Comparison of ENCODE assay signal across 11 mouse cellular contexts in the genomic region with DNA sequence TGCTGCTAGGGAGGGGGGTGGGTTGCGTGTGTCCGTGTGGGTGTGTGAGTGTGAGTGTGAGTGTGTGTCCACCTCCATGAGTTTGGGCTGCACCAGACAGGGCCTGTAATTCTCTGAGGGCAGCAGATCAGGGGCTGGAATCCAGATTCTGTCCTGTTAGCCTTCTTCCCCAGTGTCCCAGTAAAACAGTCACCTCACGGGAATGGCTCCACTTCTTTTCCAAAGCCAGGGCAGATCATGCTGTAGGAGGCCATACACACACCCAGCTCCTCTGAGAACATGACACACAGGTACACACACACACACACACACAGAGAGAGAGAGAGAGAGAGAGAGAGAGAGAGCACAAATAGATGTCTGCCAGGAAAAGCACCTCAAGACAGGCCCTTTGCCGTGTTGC. TPM values are rescaled to one million over a fixed set of nuclear protein-coding genes. Genes with fewer than 3 reads are reported as not detected.
DNase-seq lines count a peak whose midpoint lies in the region; ATAC-seq and TF ChIP-seq lines count a peak whose summit lies in the region.
"Had no signal": no experiment of that assay in that cellular context is flagged by ENCODE, and none has a peak within 500 bp of the region (broad histone marks: within the 10 kb centered on the region; RNA-seq: fewer than 3 reads in every experiment).

No protein-coding gene starts in this region.

- no peaks in the 10 kb centered on the region for H3K9me3 ChIP-seq in embryonic facial prominence, embryonic 10.5 days
- H3K9me3 ChIP-seq in hindbrain, embryonic 13.5 days, result no peaks in the 10 kb centered on the region
- H3K9me3 ChIP-seq in midbrain, embryonic 13.5 days, result no peaks in the 10 kb centered on the region

- H3K27ac ChIP-seq in kidney, adult 2 months (ENCODE audit: insufficient read depth, low read depth, low read length), result no peak overlapping the region
- H3K27ac ChIP-seq in embryonic facial prominence, embryonic 10.5 days (replicated peaks), result no peak overlapping the region
- no peak overlapping the region for H3K27ac ChIP-seq in hindbrain, embryonic 13.5 days
- no peak overlapping the region for H3K27ac ChIP-seq in midbrain, embryonic 13.5 days
- H3K27ac ChIP-seq: macrophage had no signal

- no peak for ATAC-seq in hindbrain, embryonic 13.5 days (ENCODE audit: low FRiP score)
- ATAC-seq in midbrain, embryonic 13.5 days, result no peak

- no peaks in the 10 kb centered on the region for H3K36me3 ChIP-seq in kidney, adult 2 months (ENCODE audit: control insufficient read depth, insufficient read depth, low read length)
- H3K36me3 ChIP-seq in embryonic facial prominence, embryonic 10.5 days (replicated peaks), result no peaks in the 10 kb centered on the region
- H3K36me3 ChIP-seq in hindbrain, embryonic 13.5 days, result no peaks in the 10 kb centered on the region
- H3K36me3 ChIP-seq in midbrain, embryonic 13.5 days, result no peaks in the 10 kb centered on the region

- TF ChIP-seq POLR2A in kidney, adult 2 months (IDR thresholded peaks at IDR 0.05; ENCODE audit: low read depth, low read length), result no peak

- H3K4me3 ChIP-seq in kidney, adult 2 months (ENCODE audit: insufficient read depth, low read depth, low read length), result peak overlapping the region; percentile 8; the same call in 1 of the 2 replicates
- peak overlapping the region; percentile 62 for H3K4me3 ChIP-seq in embryonic facial prominence, embryonic 10.5 days
- peak overlapping the region; percentile 65 for H3K4me3 ChIP-seq in hindbrain, embryonic 13.5 days
- H3K4me3 ChIP-seq in midbrain, embryonic 13.5 days (replicated peaks), result peak overlapping the region; percentile 56

- H3K9ac ChIP-seq in hindbrain, embryonic 13.5 days, result peak overlapping the region; percentile 86
- H3K9ac ChIP-seq in midbrain, embryonic 13.5 days (replicated peaks), result peak overlapping the region; percentile 75

- peak overlapping the region; percentile 97 for H3K4me2 ChIP-seq in hindbrain, embryonic 13.5 days
- H3K4me2 ChIP-seq in midbrain, embryonic 13.5 days (replicated peaks), result peak overlapping the region; percentile 97

- 63% methylated on average over 4 of the region's 4 CpGs for WGBS in kidney, adult 2 months
- 46% methylated on average over 4 of the region's 4 CpGs for WGBS in embryonic facial prominence, embryonic 10.5 days
- 44% methylated on average over 4 of the region's 4 CpGs for WGBS in hindbrain, embryonic 13.5 days
- 46% methylated on average over 4 of the region's 4 CpGs for WGBS in midbrain, embryonic 13.5 days

- no peak for DNase-seq in kidney, adult 2 months
- no peak for DNase-seq in kidney, adult 8-10 months
- no peak for DNase-seq in embryonic facial prominence, embryonic 10.5 days (ENCODE audit: low spot score)
- no peak for DNase-seq in adrenal gland, postnatal 10 days
- no peak for DNase-seq in cerebellum, adult 8-10 months
- DNase-seq in spleen, adult 12 weeks (ENCODE audit: low spot score), result no peak

- H3K4me1 ChIP-seq in kidney, adult 2 months (ENCODE audit: control insufficient read depth, insufficient read depth, low read length), result 0 out of 2 replicates have a peak, but pooled peaks cover 4% of the 10 kb centered on the region
- H3K4me1 ChIP-seq in embryonic facial prominence, embryonic 10.5 days, result peaks cover 30% of the 10 kb centered on the region
- H3K4me1 ChIP-seq in hindbrain, embryonic 13.5 days (replicated peaks), result peaks cover 45% of the 10 kb centered on the region
- peaks cover 29% of the 10 kb centered on the region for H3K4me1 ChIP-seq in midbrain, embryonic 13.5 days (replicated peaks)

- peaks cover 3% of the 10 kb centered on the region; the same call in 1 of the 2 replicates for H3K27me3 ChIP-seq in kidney, adult 2 months (replicated peaks; ENCODE audit: control insufficient read depth, insufficient read depth, low read length)
- H3K27me3 ChIP-seq in embryonic facial prominence, embryonic 10.5 days (replicated peaks; ENCODE audit: low read depth, poor library complexity, severe bottlenecking), result peaks cover 83% of the 10 kb centered on the region
- peaks cover 66% of the 10 kb centered on the region for H3K27me3 ChIP-seq in hindbrain, embryonic 13.5 days
- H3K27me3 ChIP-seq in midbrain, embryonic 13.5 days, result peaks cover 56% of the 10 kb centered on the region

- TF ChIP-seq CTCF in kidney, adult 2 months (conservative IDR thresholded peaks at IDR 0.05; ENCODE audit: insufficient read depth, insufficient read length, low read depth, low read length), result no peak

RNA-seq across cellular contexts. Expression of a gene that starts 1.1 kb away (rescaled TPM):
- 25.0 and 30.0 TPM in 2 replicates for polyA plus RNA-seq in kidney, adult 2 months (2012; rRNA removed)
- polyA plus RNA-seq in embryonic facial prominence, embryonic 10.5 days (2016; fragmentation: Nextera tagmentation; extraction: Ambion mirVana), result 0.26 and 0.35 TPM in 2 replicates
- polyA plus RNA-seq in hindbrain, embryonic 13.5 days (2015; fragmentation: Nextera tagmentation; extraction: Ambion mirVana), result 4.3 and 4.5 TPM in 2 replicates
- polyA plus RNA-seq in midbrain, embryonic 13.5 days (2015; fragmentation: Nextera tagmentation; extraction: Ambion mirVana), result 1.9 and 2.0 TPM in 2 replicates
- total RNA-seq in adrenal gland, postnatal 10 days (2021), result 100 to 1,000 TPM; 549 to 558 TPM
- total RNA-seq: granulocyte monocyte progenitor cell, adult 5-6 weeks had no signal
- polyA plus RNA-seq: macrophage had no signal

RNA-seq across cellular contexts. Expression of a gene that starts 43.4 kb away (rescaled TPM):
- polyA plus RNA-seq in kidney, adult 2 months (2012; rRNA removed), result not detected in 2 replicates
- polyA plus RNA-seq in embryonic facial prominence, embryonic 10.5 days (2016; fragmentation: Nextera tagmentation; extraction: Ambion mirVana), result not detected in 2 replicates
- polyA plus RNA-seq in hindbrain, embryonic 13.5 days (2015; fragmentation: Nextera tagmentation; extraction: Ambion mirVana), result not detected in 2 replicates
- not detected in 2 replicates for polyA plus RNA-seq in midbrain, embryonic 13.5 days (2015; fragmentation: Nextera tagmentation; extraction: Ambion mirVana)
- total RNA-seq in adrenal gland, postnatal 10 days (2021), result 1 to 10 TPM in 1 of 2 experiments, under 1 TPM in 1; 0.67 to 1.1 TPM
- total RNA-seq: granulocyte monocyte progenitor cell, adult 5-6 weeks had no signal
- polyA plus RNA-seq: macrophage; spleen, adult 2 months had no signal

RNA-seq across cellular contexts. Expression of a gene that starts 58.7 kb away (rescaled TPM):
- 51.2 and 70.6 TPM in 2 replicates for polyA plus RNA-seq in kidney, adult 2 months (2012; rRNA removed)
- polyA plus RNA-seq in embryonic facial prominence, embryonic 10.5 days (2016; fragmentation: Nextera tagmentation; extraction: Ambion mirVana), result 24.3 and 24.4 TPM in 2 replicates
- polyA plus RNA-seq in hindbrain, embryonic 13.5 days (2015; fragmentation: Nextera tagmentation; extraction: Ambion mirVana), result 29.9 and 30.7 TPM in 2 replicates
- polyA plus RNA-seq in midbrain, embryonic 13.5 days (2015; fragmentation: Nextera tagmentation; extraction: Ambion mirVana), result 29.5 and 32.0 TPM in 2 replicates
- total RNA-seq in adrenal gland, postnatal 10 days (2021), result 10 to 100 TPM; 30.4 to 34.6 TPM

Comparison
In these comparisons a context has a peak if more than half of its experiments do, and no peak if none do; other contexts are left out.
1. H3K4me3 ChIP-seq: peak in every context shown above with its lines; median percentile 65 in hindbrain, embryonic 13.5 days; 62 in embryonic facial prominence, embryonic 10.5 days; 56 in midbrain, embryonic 13.5 days; 8 in kidney, adult 2 months.